Comparison of ENCODE assay signal across 8 mouse cellular contexts in genomic region chr9:44417156-44417891, GRCm38 (mm10). TPM values are rescaled to one million over a fixed set of nuclear protein-coding genes. Genes with fewer than 3 reads are reported as not detected.
DNase-seq lines count a peak whose midpoint lies in the region; ATAC-seq lines count a peak whose summit lies in the region.

No protein-coding gene starts in this region.

- peaks cover 39% of the 10 kb centered on the region for H3K36me3 ChIP-seq in megakaryocyte, embryonic 14.5 days (replicated peaks; ENCODE audit: low read length)
- peaks cover 11% of the 10 kb centered on the region for H3K36me3 ChIP-seq in intestine, embryonic 16.5 days (ENCODE audit: control insufficient read depth, insufficient read depth, low read length)
- H3K36me3 ChIP-seq in neural tube, embryonic 15.5 days, result peaks cover 26% of the 10 kb centered on the region

- no peaks in the 10 kb centered on the region for H3K27me3 ChIP-seq in megakaryocyte, embryonic 14.5 days (replicated peaks)
- H3K27me3 ChIP-seq in intestine, embryonic 16.5 days (replicated peaks; ENCODE audit: control insufficient read depth, insufficient read depth, low read length), result no peaks in the 10 kb centered on the region
- H3K27me3 ChIP-seq in neural tube, embryonic 15.5 days (replicated peaks), result no peaks in the 10 kb centered on the region

- no peak for DNase-seq in cerebellum, postnatal 10 days
- DNase-seq in gastrocnemius, postnatal 25 days, result no peak
- no peak for DNase-seq in spleen, postnatal 4 days (ENCODE audit: low spot score in 2 of 2)

- peak overlapping the region; percentile 77 for H3K27ac ChIP-seq in intestine, embryonic 16.5 days (ENCODE audit: low read length)
- H3K27ac ChIP-seq in neural tube, embryonic 15.5 days (replicated peaks), result peak overlapping the region; percentile 88

- H3K4me2 ChIP-seq in intestine, embryonic 16.5 days (ENCODE audit: low read depth, low read length), result peak overlapping the region; percentile 78
- peak overlapping the region; percentile 88 for H3K4me2 ChIP-seq in neural tube, embryonic 15.5 days

- WGBS in intestine, embryonic 16.5 days, result 6% methylated on average over 26 of the region's 26 CpGs
- WGBS in neural tube, embryonic 15.5 days, result 8% methylated on average over 26 of the region's 26 CpGs

- peak; percentile 49; the same call in 1 of the 2 replicates for ATAC-seq in cerebellum, adult (ENCODE audit: insufficient number of reproducible peaks, low FRiP score, low TSS enrichment)
- no peak; the same call in 1 of the 2 replicates for ATAC-seq in megakaryocyte, adult 5-6 weeks (ENCODE audit: poor library complexity, severe bottlenecking)
- peak; percentile 81 for ATAC-seq in intestine, embryonic 16.5 days
- ATAC-seq in neural tube, embryonic 15.5 days (ENCODE audit: low FRiP score), result peak; percentile 65

- H3K9me3 ChIP-seq in megakaryocyte, embryonic 14.5 days, result no peaks in the 10 kb centered on the region
- H3K9me3 ChIP-seq in intestine, embryonic 16.5 days (ENCODE audit: control insufficient read depth, low read length), result no peaks in the 10 kb centered on the region
- H3K9me3 ChIP-seq in neural tube, embryonic 15.5 days (replicated peaks), result no peaks in the 10 kb centered on the region

- H3K4me1 ChIP-seq in megakaryocyte, embryonic 14.5 days, result peaks cover 45% of the 10 kb centered on the region
- H3K4me1 ChIP-seq in intestine, embryonic 16.5 days (ENCODE audit: control insufficient read depth, insufficient read depth, low read length), result peaks cover 10% of the 10 kb centered on the region
- H3K4me1 ChIP-seq in neural tube, embryonic 15.5 days, result peaks cover 23% of the 10 kb centered on the region

- H3K9ac ChIP-seq in intestine, embryonic 16.5 days (ENCODE audit: low read depth, low read length), result peak overlapping the region; percentile 91
- peak overlapping the region; percentile 78 for H3K9ac ChIP-seq in neural tube, embryonic 15.5 days (replicated peaks)

- peak overlapping the region; percentile 100 for H3K4me3 ChIP-seq in megakaryocyte, embryonic 14.5 days (replicated peaks)
- H3K4me3 ChIP-seq in intestine, embryonic 16.5 days (ENCODE audit: low read length), result peak overlapping the region; percentile 89
- peak overlapping the region; percentile 81 for H3K4me3 ChIP-seq in neural tube, embryonic 15.5 days (replicated peaks)

RNA-seq across cellular contexts. Expression of gene Ccdc84, which starts 1.0 kb away (rescaled TPM):
- 11.9 and 19.2 TPM in 2 replicates for polyA plus RNA-seq in megakaryocyte, embryonic 14.5 days (2012; ENCODE audit: insufficient read depth, low replicate concordance)
- total RNA-seq in megakaryocyte, adult 5-6 weeks (2015), result 24.5 TPM in 2 replicates
- total RNA-seq in megakaryocyte, adult 5-6 weeks (2017), result 19.8 and 27.1 TPM in 2 replicates
- polyA plus RNA-seq in intestine, embryonic 16.5 days (2015; fragmentation: Nextera tagmentation; extraction: Ambion mirVana), result 23.3 and 25.9 TPM in 2 replicates
- 32.4 and 36.4 TPM in 2 replicates for polyA plus RNA-seq in neural tube, embryonic 15.5 days (2015; fragmentation: Nextera tagmentation; extraction: Ambion mirVana)
- 1 to 10 TPM; 3.9 to 5.8 TPM for total RNA-seq in gastrocnemius, postnatal 25 days (2021)

RNA-seq across cellular contexts. Expression of gene Trappc4, which starts 9.9 kb away (rescaled TPM):
- polyA plus RNA-seq in megakaryocyte, embryonic 14.5 days (2012; ENCODE audit: insufficient read depth, low replicate concordance), result 10.0 and 29.6 TPM in 2 replicates
- 91.3 and 95.4 TPM in 2 replicates for total RNA-seq in megakaryocyte, adult 5-6 weeks (2015)
- total RNA-seq in megakaryocyte, adult 5-6 weeks (2017), result 24.1 and 32.5 TPM in 2 replicates
- 110 and 122 TPM in 2 replicates for polyA plus RNA-seq in intestine, embryonic 16.5 days (2015; fragmentation: Nextera tagmentation; extraction: Ambion mirVana)
- polyA plus RNA-seq in neural tube, embryonic 15.5 days (2015; fragmentation: Nextera tagmentation; extraction: Ambion mirVana), result 261 and 302 TPM in 2 replicates
- total RNA-seq in gastrocnemius, postnatal 25 days (2021), result 10 to 100 TPM; 13.8 to 17.5 TPM

RNA-seq across cellular contexts. Expression of gene Rps25, which starts 10.4 kb away (rescaled TPM):
- polyA plus RNA-seq in megakaryocyte, embryonic 14.5 days (2012; ENCODE audit: insufficient read depth, low replicate concordance), result 33.9 and 149 TPM in 2 replicates
- 2,100 and 2,121 TPM in 2 replicates for total RNA-seq in megakaryocyte, adult 5-6 weeks (2015)
- 1,309 and 1,413 TPM in 2 replicates for total RNA-seq in megakaryocyte, adult 5-6 weeks (2017)
- 1,622 and 1,645 TPM in 2 replicates for polyA plus RNA-seq in intestine, embryonic 16.5 days (2015; fragmentation: Nextera tagmentation; extraction: Ambion mirVana)
- 1,003 and 1,094 TPM in 2 replicates for polyA plus RNA-seq in neural tube, embryonic 15.5 days (2015; fragmentation: Nextera tagmentation; extraction: Ambion mirVana)
- total RNA-seq in gastrocnemius, postnatal 25 days (2021), result 100 to 1,000 TPM; 631 to 665 TPM

RNA-seq across cellular contexts. Expression of gene Slc37a4, which starts 20.7 kb away (rescaled TPM):
- 10.2 and 10.4 TPM in 2 replicates for polyA plus RNA-seq in megakaryocyte, embryonic 14.5 days (2012; ENCODE audit: insufficient read depth, low replicate concordance)
- 19.7 and 23.5 TPM in 2 replicates for total RNA-seq in megakaryocyte, adult 5-6 weeks (2015)
- total RNA-seq in megakaryocyte, adult 5-6 weeks (2017), result 14.8 and 28.3 TPM in 2 replicates
- 87.2 and 101 TPM in 2 replicates for polyA plus RNA-seq in intestine, embryonic 16.5 days (2015; fragmentation: Nextera tagmentation; extraction: Ambion mirVana)
- polyA plus RNA-seq in neural tube, embryonic 15.5 days (2015; fragmentation: Nextera tagmentation; extraction: Ambion mirVana), result 61.3 and 69.8 TPM in 2 replicates
- total RNA-seq in gastrocnemius, postnatal 25 days (2021), result 100 to 1,000 TPM; 117 to 142 TPM

RNA-seq across cellular contexts. Expression of gene Foxr1, which starts 23.6 kb away (rescaled TPM):
- polyA plus RNA-seq in megakaryocyte, embryonic 14.5 days (2012; ENCODE audit: insufficient read depth, low replicate concordance), result not detected in 2 replicates
- not detected in 2 replicates for total RNA-seq in megakaryocyte, adult 5-6 weeks (2015)
- total RNA-seq in megakaryocyte, adult 5-6 weeks (2017), result not detected in 2 replicates
- not detected in 2 replicates for polyA plus RNA-seq in intestine, embryonic 16.5 days (2015; fragmentation: Nextera tagmentation; extraction: Ambion mirVana)
- polyA plus RNA-seq in neural tube, embryonic 15.5 days (2015; fragmentation: Nextera tagmentation; extraction: Ambion mirVana), result 0.09 TPM in 1 of 2 replicates, not detected in the other
- not detected for total RNA-seq in gastrocnemius, postnatal 25 days (2021)
